Mouse (Mus musculus) heart, postnatal 0 days (tissue): ENCODE measurements around the gene Ccr10. TPM values are rescaled to one million over a fixed set of nuclear protein-coding genes. Genes with fewer than 3 reads are reported as not detected.

Experiments used
- ATAC-seq: fragments of 200-750 bp; cut with Nextera tagmentation; 2 replicates; pipeline ENCODE4 v1.8.0; 2017; ENCODE audit warnings: low read depth, moderate number of reproducible peaks, moderate library complexity; ENCODE audit not compliant: insufficient read depth
- DNase-seq: peaks from one replicate; pipeline ENCODE4 v3.0.0-alpha.2; 2016; ENCODE audit warnings: low spot score
- H3K27ac ChIP-seq: fragments of 300-500 bp; sonication (generic); 2 replicates; pipeline ENCODE4 v1.5.1; 2014; ENCODE audit warnings: low read depth, mild to moderate bottlenecking
- H3K27me3 ChIP-seq: fragments of 300-500 bp; sonication (generic); 2 replicates; pipeline ENCODE4 v1.6.1; 2014; ENCODE audit warnings: low read length, mixed read lengths; ENCODE audit not compliant: control insufficient read depth, insufficient read depth
- H3K36me3 ChIP-seq: fragments of 300-500 bp; sonication (generic); replicated peaks from 2 replicates; pipeline ENCODE4 v1.6.1; 2014; ENCODE audit warnings: low read length, mixed read lengths; ENCODE audit not compliant: control insufficient read depth, insufficient read depth
- H3K4me1 ChIP-seq: fragments of 300-500 bp; sonication (generic); 2 replicates; pipeline ENCODE4 v1.6.1; 2014; ENCODE audit warnings: antibody characterized with exemption; ENCODE audit not compliant: control insufficient read depth, insufficient read depth
- H3K4me2 ChIP-seq: fragments of 300-500 bp; sonication (generic); 2 replicates; pipeline ENCODE4 v1.6.1; 2014; ENCODE audit warnings: low read depth, mild to moderate bottlenecking, low read length, moderate library complexity
- H3K4me3 ChIP-seq: fragments of 300-500 bp; sonication (generic); 2 replicates; pipeline ENCODE4 v1.5.1; 2014; ENCODE audit warnings: low read depth, low read length
- H3K9ac ChIP-seq: fragments of 300-500 bp; sonication (generic); replicated peaks from 2 replicates; pipeline ENCODE4 v1.6.1; 2014; ENCODE audit warnings: low read depth, low read length, mixed read lengths
- H3K9me3 ChIP-seq: fragments of 300-500 bp; sonication (generic); replicated peaks from 2 replicates; pipeline ENCODE4 v1.6.1; 2016; ENCODE audit warnings: low read length; ENCODE audit not compliant: control insufficient read depth
- CTCF ChIP-seq: IDR thresholded peaks from 2 replicates; pipeline ENCODE4 v1.5.1; 2016; ENCODE audit warnings: antibody characterized with exemption, control low read depth, low read depth
- EP300 ChIP-seq: IDR thresholded peaks from 2 replicates; pipeline ENCODE4 v1.6.1; 2016; ENCODE audit warnings: antibody characterized with exemption, low read depth
- WGBS: fragments of 180-500 bp; shearing (Covaris S2); extraction: QIAGEN DNeasy Blood & Tissue Kit; methylation state at CpG from one replicate; pipeline ENCODE4 v1.1.7; 2014; 5-methylcytosine and 5-hydroxymethylcytosine counted together
- polyA plus RNA-seq: library from polyadenylated mRNA; unstranded; fragments of >200 nt; fragmentation: Nextera tagmentation; extraction: Ambion mirVana; gene quantifications from 2 replicates; pipeline ENCODE4 v1.2.1, GENCODE M21; 2015
- total RNA-seq: library from RNA; depleted of rRNA; stranded (reverse); fragments of >200 nt; gene quantifications from 2 replicates; pipeline ENCODE4 v1.2.3, GENCODE M21; 2014; ENCODE audit warnings: low replicate concordance

Gene Ccr10
- total and polyA plus RNA-seq, 2 experiments from 2014 or later, result 0.31 TPM; not detected in 1

DNA sequence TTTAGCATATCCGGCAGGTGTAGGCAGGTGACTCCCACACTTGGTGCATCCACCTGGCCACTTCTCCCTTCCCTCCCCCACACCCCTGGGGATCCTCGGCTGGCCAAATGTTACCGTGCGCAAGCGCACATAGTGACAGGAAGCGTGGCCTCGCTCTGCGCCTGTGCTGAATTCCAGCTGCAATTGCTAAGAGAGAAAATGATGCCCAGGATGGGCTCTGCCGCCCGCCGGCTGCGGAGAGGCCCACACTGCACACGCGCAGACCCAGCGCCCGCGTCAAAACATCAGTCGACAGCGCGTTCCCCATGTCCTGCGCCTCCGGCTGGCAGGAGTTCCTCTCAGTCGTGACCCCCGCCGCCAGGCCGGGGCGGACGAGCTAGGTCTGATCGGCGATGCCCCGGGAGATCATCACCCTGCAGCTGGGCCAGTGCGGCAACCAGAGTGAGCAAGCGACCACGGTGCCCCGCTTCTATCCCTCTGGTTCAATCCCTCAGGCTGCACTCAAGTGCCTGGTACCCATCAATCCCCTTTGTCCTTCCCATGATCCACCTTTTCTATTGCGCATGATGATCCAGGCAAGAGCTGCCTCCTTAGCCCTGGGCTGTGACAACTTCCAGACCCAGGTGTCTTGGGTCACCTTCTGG, 19.4 kb downstream of the Ccr10 start, which contains the start of gene Tubg2:
Gene Tubg2 (plus strand): TSS at position 180 of the 644 bp plus-strand sequence.
- Histone ChIP-seq H3K27me3 (no peaks in the 10 kb centered on the region), H3K4me2 (peak within 1 kb of the TSS; percentile 65), H3K36me3 (no peaks in the 10 kb centered on the region), H3K9me3 (no peaks in the 10 kb centered on the region), H3K27ac (0 out of 2 replicates have a peak within 1 kb of the TSS, but pooled peaks have one; percentile 7), H3K4me3 (peak within 1 kb of the TSS; percentile 40), H3K9ac (peak within 1 kb of the TSS; percentile 18; the same call in 1 of the 2 replicates), H3K4me1 (peaks cover 9% of the 10 kb centered on the region)
- TF ChIP-seq CTCF (no peak), EP300 (no peak)
- ATAC-seq, result peak; percentile 58
- DNase-seq, result no peak
- WGBS, result 2% methylated on average over 36 of the region's 36 CpGs

DNA sequence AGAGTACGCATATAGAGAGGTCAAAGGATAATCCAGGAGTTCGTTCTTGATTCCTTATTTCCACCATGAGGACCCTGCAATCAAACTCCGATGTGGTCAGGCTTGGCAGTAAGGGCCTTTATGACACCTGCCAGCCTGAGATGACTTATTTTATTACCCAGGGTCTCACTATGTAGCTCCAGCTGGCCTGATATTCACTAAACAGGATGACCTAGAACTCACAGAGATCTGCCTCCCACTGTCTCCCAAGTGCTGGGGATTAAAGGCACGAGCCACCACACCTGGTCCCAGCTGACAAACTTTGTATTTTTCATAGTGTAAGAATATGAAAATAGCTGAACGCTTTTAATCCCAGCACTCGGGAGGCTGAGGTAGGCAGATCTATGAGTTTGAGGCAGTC, 20.1 kb downstream of the Ccr10 start:
- DNase-seq (no peak), ATAC-seq (no peak)
- Histone ChIP-seq H3K9ac (no peak overlapping the region), H3K9me3 (no peaks in the 10 kb centered on the region), H3K4me3 (no peak overlapping the region), H3K27me3 (no peaks in the 10 kb centered on the region), H3K36me3 (no peaks in the 10 kb centered on the region), H3K4me1 (peaks cover 9% of the 10 kb centered on the region), H3K27ac (no peak overlapping the region), H3K4me2 (peak overlapping the region; percentile 65; the same call in 1 of the 2 replicates)
- WGBS, result 73% methylated on average over 6 of the region's 6 CpGs
- no peak for TF ChIP-seq CTCF
- no peak for TF ChIP-seq EP300

DNA sequence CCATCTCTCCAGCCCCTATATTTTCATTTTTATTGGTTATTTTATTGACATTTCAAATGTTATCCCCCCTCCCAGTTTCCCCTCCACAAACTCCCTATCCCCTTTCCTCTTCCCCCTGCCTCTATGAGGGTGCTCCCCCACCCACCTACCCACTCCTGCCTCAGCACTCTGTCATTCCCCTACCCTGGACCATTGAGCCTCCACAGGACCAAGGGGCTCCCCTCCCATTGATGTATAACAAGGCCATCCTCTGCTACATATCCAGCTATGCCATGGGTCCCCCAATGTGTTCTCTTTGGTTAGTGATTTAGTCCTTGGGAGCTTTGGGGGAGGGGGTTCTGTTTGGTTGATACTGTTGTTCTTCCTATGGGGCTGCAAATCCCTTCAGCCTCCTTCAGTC, 20.6 kb downstream of the Ccr10 start:
- Histone ChIP-seq H3K27ac (no peak overlapping the region), H3K4me3 (no peak overlapping the region), H3K9me3 (no peaks in the 10 kb centered on the region), H3K9ac (no peak overlapping the region), H3K36me3 (no peaks in the 10 kb centered on the region), H3K4me1 (peaks cover 9% of the 10 kb centered on the region), H3K27me3 (no peaks in the 10 kb centered on the region), H3K4me2 (no peak overlapping the region)
- no peak for TF ChIP-seq CTCF
- TF ChIP-seq EP300, result no peak
- no peak for DNase-seq
- ATAC-seq, result no peak

DNA sequence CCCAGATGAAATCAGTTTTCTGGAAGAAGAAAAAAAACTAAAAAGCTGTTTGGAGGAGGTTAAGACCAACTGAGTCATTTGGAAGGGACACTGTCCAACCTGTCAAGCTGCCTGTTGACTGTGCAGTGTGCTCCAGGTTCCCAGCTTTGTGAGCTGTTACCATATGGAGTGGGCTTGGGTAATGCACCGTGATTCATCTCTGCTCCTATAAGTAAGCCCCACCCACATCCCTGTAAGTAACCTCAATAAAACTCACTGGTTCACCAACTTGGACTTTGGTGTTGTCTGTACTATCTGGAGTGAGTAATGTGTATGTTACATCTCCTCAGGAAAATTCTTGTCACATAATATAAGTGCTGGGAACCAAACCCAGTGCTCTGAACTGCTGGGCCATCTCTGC, 22.4 kb downstream of the Ccr10 start:
- Histone ChIP-seq H3K9ac (no peak overlapping the region), H3K27me3 (no peaks in the 10 kb centered on the region), H3K4me1 (peaks cover 9% of the 10 kb centered on the region), H3K4me3 (no peak overlapping the region), H3K36me3 (no peaks in the 10 kb centered on the region), H3K4me2 (no peak overlapping the region), H3K9me3 (no peaks in the 10 kb centered on the region), H3K27ac (no peak overlapping the region)
- DNase-seq, result no peak
- ATAC-seq, result no peak
- TF ChIP-seq CTCF (no peak), EP300 (no peak)
- WGBS, result 82% methylated on average over 1 of the region's 1 CpGs

DNA sequence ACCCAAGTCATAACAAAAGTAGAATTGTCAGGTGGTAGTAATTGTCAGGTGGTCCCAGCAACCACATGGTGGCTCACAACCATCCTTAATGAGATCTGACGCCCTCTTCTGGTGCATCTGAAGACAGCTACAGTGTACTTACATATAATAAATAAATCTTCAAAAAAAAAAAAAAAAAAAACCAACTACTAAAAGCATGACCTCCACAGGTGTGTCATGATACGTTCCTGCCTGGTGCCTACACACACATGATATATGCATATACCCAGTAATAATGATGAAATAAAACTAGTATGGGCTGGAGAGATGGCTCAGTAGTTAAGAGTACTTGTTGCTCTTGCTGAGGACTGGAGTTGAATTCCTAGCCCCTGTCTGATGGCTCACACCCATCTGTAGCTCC, 24.2 kb downstream of the Ccr10 start:
- H3K4me2 ChIP-seq, result no peak overlapping the region
- ATAC-seq (no peak), DNase-seq (no peak)
- no peaks in the 10 kb centered on the region for H3K36me3 ChIP-seq
- H3K9ac ChIP-seq, result no peak overlapping the region
- no peak overlapping the region for H3K27ac ChIP-seq
- no peaks in the 10 kb centered on the region for H3K27me3 ChIP-seq
- TF ChIP-seq CTCF (no peak), EP300 (no peak)
- peaks cover 9% of the 10 kb centered on the region for H3K4me1 ChIP-seq
- no peak overlapping the region for H3K4me3 ChIP-seq
- no peaks in the 10 kb centered on the region for H3K9me3 ChIP-seq
- 53% methylated on average over 2 of the region's 2 CpGs for WGBS
